Mouse (Mus musculus): ENCODE data around the gene Tmem163. TPM values are rescaled to one million over a fixed set of nuclear protein-coding genes. Genes with fewer than 3 reads are reported as not detected.

Tmem163 gene
- polyA plus RNA-seq, 1 experiment: 0.30 TPM

DNA sequence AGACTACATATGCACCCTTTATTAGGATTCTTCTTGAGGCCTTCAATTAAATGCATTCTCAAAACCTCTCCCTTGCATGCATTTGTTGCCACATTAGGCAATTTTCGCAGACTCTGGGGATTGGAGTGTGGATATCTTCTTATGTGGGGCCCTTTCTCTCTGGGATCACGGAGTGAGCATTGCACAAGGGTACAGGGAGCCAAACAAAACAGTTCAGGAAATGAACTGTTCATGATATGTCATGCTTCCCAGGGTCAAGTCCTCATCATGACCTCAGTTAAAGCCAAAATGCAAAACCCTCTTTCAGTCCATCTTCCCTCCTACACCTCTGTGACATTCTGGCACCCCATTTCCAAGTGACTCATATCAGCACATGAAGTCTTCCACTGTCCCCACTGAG lies 27.8 kb downstream of the Tmem163 start:
- no peak for DNase-seq (ENCODE audit: low read depth)

DNA sequence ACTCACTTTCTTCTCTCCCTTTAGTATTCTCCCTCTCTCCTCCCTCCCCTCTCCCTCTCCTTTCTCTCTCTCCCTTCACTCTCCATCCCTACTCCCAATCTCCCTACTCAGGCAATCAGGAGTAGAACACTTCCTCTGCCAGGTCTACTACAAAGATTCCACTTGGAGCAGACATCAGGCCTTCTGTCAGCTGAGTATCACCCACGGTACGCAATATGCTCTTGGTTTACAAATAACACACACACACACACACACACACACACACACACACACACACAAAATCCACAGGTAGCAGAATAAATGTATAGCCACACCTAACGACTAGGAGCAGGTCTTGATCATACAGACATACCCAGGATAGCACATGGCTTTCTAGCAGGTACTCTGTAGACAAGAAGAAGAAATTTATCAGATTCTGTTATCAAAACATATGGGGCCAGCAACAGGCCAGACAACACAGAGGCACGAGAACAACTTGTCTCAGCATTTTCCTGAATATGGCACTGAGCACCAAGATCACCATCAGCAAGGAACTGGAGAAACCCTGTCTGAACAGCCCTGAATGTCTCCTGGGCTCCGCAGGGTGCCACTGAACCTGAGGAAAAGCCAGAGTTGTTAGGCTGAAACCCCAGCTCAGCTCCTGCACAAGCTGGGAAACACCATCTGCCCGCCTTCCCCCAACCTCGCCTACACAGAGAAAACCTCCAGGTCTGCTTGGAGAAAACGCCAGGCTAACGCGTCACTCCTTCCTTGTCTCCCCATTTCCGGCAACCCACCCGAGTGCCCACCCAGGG lies 36.2 kb downstream of the Tmem163 start:
- no peak for DNase-seq (ENCODE audit: low read depth)

DNA sequence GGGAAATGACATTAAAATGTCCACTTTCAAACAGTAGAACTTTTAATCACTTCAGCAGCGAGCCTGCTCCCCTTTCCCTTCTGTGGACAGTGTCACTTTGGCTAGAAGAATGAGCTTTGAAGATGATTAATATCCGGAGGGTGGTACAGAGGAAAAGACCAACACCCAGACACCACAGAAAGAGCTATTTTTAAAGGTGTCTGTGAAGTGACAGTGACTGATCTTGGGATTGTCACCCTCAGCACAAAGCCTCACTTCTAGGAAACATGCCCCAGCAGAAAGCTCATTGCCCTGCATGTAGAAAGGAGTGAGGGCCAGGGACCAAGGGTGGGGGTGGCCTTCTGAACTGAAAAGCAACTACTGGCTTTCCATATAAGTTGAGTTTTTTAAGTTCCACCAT lies 41.4 kb downstream of the Tmem163 start:
- no peak for DNase-seq (ENCODE audit: low read depth)

DNA sequence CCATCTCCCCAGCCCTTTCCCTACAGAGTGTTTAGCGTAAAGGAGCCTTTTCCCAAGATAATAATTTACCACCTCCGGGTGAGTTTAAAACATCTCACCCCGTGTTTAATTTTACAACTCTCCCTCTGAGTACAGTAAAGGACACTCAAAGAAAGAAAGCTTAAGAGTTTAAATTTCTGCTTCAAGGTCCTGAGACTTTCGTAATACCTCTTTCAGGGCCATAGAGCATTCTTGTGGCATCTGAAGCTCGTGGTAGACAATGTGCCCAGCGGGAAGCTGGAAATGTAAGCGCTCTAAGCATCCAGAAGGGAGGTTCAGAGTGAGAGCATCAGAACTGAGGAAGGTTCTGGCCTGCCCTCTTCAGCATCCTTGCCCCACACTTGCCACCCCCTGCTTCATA lies 52.2 kb downstream of the Tmem163 start:
- no peak for DNase-seq (ENCODE audit: low read depth)

- no peak for DNase-seq (ENCODE audit: low read depth)
These were observed 53.6 kb downstream of the Tmem163 start for GRCm38 (mm10) chr1:127625577-127626362.

GRCm38 (mm10) chr1:127622349-127622748 lies 57.0 kb downstream of the Tmem163 start:
- no peak for DNase-seq (ENCODE audit: low read depth)

DNA sequence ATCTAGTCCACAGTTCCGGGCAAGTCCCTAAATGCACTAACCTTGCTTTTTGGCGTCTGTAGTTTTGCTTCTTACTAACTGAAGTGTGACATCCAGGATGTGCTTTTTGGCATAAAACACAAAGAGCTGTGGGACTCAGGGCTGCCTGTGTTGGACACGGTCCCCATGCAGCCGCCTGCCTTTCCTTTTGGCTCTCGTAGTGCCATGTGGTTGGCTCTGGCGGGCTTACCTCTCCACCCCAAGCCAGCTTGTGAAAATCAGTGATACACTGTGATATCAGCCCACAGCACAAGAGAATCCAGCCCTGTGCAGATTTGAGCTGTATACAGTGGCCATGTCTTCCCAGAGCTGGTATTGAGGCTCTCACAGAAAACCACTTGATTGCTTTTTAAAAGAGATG lies 60.3 kb downstream of the Tmem163 start:
- DNase-seq (ENCODE audit: low read depth): no peak

GRCm38 (mm10) chr1:127610378-127610777 lies 69.0 kb downstream of the Tmem163 start:
- DNase-seq (ENCODE audit: low read depth): no peak

DNA sequence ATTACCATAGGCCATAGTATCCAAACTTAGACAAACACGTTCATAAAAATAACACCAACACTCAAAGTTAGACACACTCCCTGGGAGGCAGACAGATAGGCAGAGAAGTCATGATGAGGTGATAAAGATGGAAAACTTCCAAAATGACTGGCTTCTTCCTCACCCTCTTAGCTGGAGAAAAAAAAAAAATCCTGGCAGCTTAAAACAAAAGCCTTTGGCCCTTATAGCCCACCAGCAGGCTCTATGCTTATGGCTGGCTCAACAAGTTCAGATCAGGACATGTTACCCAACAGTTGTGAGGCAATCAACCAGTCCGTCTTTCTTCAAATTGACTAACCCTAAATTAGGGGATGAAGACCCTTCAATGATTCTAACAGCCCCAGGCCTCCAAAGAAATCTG lies 69.5 kb downstream of the Tmem163 start:
- no peak for DNase-seq (ENCODE audit: low read depth)

- no peak for DNase-seq (ENCODE audit: low read depth)
These were observed 71.0 kb downstream of the Tmem163 start for GRCm38 (mm10) chr1:127608326-127608725.

DNA sequence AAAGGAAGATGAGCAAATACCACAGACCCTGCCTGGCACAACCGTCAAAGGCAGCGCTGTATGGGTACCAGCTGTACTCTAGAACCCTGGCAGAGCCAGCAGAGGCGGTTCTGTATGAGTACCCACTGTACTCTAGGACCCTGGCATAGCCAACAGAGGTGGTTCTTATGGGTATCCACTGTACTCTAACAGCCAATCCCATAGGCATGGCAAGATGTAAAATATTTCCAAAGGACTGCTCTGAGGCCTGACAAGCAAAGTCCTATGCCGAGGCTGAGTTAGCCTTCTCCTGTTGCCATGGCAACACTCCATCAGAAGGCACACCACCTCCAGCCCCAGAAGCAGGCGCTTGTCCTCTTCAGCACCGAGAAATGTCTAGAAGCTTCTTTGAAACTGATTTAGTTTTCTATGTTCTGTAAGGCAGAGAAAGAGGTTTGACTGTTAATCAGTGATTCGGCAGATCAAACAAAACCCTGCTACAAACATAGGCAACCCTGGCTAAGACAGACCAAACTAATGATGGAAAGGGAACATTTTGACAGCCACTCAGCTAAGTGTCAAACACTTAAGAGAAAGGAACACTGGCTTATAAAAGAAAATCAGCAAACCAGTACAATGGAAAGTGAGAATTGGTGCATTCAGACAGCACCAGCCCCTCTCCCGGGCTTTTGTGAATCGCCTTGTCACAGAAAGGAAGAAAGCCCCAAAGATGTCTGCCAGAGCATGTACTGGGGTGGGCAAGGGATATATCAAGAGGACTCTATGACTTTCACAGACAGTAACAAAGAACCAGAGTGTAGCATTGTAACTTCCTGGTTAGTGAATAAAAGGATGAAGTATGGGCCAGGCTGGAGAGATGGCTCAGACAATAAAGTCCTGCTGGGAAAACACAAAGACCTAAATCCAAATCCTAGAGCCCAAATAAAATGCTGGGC lies 75.4 kb downstream of the Tmem163 start:
- DNase-seq (ENCODE audit: low read depth): no peak

- no peak for DNase-seq (ENCODE audit: low read depth)
These were observed 83.2 kb downstream of the Tmem163 start for GRCm38 (mm10) chr1:127596143-127596542.

DNA sequence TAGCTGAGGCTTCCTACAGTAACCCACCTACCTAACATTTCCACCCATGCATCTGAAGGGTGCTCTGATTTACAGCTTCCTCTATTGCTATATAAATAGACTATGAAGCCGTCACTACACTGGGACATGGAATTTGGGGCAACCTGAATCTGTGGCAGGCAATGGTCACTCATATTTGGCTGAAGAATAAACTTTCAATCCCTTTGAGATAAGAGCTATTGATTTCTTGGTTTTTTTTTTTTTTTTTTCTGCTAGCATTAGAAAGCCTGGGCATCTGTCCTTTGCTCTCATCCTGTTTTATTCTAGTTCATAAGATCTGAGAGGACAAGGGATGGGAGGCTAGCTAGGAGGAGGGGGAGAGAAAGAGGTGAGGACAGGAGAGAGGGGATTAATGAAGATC lies 83.6 kb downstream of the Tmem163 start:
- no peak for DNase-seq (ENCODE audit: low read depth)

DNA sequence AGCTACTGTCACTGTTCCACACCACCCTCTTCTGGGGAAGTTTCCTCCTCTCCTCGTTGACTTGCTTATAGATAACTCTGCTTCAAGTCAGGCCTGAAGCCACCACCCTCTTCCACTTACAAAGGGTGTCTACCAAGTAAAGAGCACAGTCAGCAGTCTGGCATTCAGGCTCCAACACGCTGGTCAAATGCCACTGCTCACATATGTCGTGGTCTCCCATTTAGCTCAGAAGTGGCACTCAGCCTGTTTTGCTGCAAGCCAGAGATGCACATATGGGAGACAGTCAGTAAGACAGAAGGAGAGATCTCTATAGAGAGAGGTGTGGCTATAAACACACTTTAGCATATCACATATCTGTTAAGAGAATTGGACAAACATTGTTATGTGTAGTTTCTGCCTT lies 89.8 kb downstream of the Tmem163 start:
- no peak for DNase-seq (ENCODE audit: low read depth)

GRCm38 (mm10) chr1:127587071-127587470 lies 92.3 kb downstream of the Tmem163 start:
- DNase-seq (ENCODE audit: low read depth): no peak

DNA sequence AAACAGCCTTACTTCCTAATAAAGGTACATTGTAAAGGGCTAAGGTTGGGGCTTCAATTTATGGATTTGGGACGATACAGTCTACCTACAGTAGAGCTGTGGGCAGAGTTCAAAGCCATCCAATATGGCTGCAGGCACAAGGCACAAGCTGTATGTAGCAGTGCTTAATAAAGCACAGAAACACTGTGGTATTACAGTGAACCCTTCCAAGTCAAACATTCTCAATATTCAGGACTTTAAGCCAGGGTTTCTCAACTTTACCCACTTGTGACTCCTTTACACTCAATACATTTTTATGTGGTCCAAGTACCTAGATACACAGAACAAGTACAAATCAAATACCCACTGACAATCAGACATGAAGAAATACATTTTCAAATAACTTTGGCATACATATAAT lies 93.2 kb downstream of the Tmem163 start:
- no peak for DNase-seq (ENCODE audit: low read depth)

DNA sequence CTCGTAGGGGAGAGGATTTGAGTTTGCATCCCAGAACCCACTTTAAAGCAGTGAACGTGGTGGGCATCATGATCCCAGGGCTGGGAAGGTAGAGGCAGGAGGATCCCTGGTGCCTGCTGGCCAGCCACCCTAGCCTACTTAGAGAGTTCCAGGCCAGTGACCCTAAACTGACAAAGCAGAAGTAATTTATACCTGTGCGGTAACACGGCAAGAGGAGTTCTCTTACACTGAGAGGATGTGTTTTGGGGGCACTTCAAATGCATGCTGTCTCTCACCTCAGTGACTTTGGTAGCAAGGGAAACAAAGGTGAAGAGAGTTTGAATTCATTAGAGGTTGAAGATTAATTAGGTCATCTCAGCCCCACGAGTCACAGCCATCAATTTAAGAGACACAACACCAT lies 101.4 kb downstream of the Tmem163 start:
- no peak for DNase-seq (ENCODE audit: low read depth)

DNA sequence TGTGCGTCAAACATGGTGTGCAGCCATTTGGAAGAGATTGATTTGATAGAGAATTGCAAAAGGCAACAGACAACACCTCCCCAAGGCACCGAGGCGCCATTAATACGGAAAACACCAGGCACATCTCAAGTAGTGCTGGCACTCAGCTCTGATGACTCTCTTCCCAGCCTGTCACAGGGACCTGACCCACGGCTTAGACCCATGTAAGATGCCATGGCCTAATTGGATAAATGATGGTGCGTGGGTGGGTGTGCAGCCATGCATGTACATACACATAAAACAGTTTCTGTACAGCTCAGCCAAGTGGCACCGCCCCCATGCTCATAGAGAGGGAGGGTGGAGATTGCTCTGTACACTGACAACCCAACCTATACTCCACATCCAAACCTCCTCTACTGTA lies 102.3 kb downstream of the Tmem163 start:
- no peak for DNase-seq (ENCODE audit: low read depth)

GRCm38 (mm10) chr1:127576563-127576962 lies 102.8 kb downstream of the Tmem163 start:
- no peak for DNase-seq (ENCODE audit: low read depth)

- DNase-seq (ENCODE audit: low read depth): no peak
These were observed 103.2 kb downstream of the Tmem163 start for GRCm38 (mm10) chr1:127576143-127576542.

GRCm38 (mm10) chr1:127575692-127576091 lies 103.7 kb downstream of the Tmem163 start:
- DNase-seq (ENCODE audit: low read depth): no peak

DNA sequence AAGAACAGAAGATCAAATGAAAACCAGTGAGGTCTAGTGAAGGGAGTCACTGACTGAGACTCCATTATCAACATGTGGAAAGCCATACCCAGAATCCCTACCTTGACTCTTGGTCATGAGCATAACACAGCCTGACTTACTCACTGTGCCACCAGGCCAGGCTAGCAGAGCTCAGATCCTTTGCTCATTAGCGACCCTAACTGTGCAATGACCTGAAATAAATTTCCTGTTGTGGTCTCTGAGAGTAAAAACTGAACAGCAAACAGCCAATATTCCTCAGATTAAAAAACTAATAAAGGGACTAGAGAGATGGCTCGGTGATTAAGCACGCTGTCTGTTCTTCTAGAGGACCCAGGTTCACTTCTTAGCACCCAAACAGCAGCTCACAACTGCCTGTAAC lies 106.2 kb downstream of the Tmem163 start:
- DNase-seq (ENCODE audit: low read depth): no peak
